Mouse (Mus musculus) intestine, embryonic 14.5 days (tissue): ENCODE results near the gene 4930524J08Rik. TPM values are rescaled to one million over a fixed set of nuclear protein-coding genes. Genes with fewer than 3 reads are reported as not detected.

Source experiments
- ATAC-seq: fragments of 200-750 bp; cut with Nextera tagmentation; replicated peaks from 2 replicates; pipeline ENCODE4 v1.8.0; 2017; ENCODE audit warnings: low read depth, moderate number of reproducible peaks, moderate TSS enrichment, moderate library complexity; ENCODE audit not compliant: low FRiP score, low TSS enrichment
- DNase-seq: peaks from one replicate; pipeline ENCODE4 v3.0.0-alpha.2; 2018; ENCODE audit warnings: low spot score
- H3K27ac ChIP-seq: fragments of 300-500 bp; sonication (generic); 2 replicates; pipeline ENCODE4 v1.5.1; 2014; ENCODE audit warnings: low read depth, mild to moderate bottlenecking, control low read depth
- H3K27me3 ChIP-seq: fragments of 300-500 bp; sonication (generic); replicated peaks from 2 replicates; pipeline ENCODE4 v1.6.1; 2014; ENCODE audit warnings: low read length, control low read depth; ENCODE audit not compliant: control insufficient read depth, insufficient read depth
- H3K36me3 ChIP-seq: fragments of 300-500 bp; sonication (generic); 2 replicates; pipeline ENCODE4 v1.6.1; 2014; ENCODE audit warnings: low read length, control low read depth; ENCODE audit not compliant: control insufficient read depth, insufficient read depth
- H3K4me1 ChIP-seq: fragments of 300-500 bp; sonication (generic); replicated peaks from 2 replicates; pipeline ENCODE4 v1.6.1; 2014; ENCODE audit warnings: low read length, control low read depth, mixed read lengths; ENCODE audit not compliant: control insufficient read depth, insufficient read depth
- H3K4me2 ChIP-seq: fragments of 300-500 bp; sonication (generic); 2 replicates; pipeline ENCODE4 v1.6.1; 2014; ENCODE audit warnings: low read length
- H3K4me3 ChIP-seq: fragments of 300-500 bp; sonication (generic); 2 replicates; pipeline ENCODE4 v1.5.1; 2014; ENCODE audit warnings: low read depth, low read length, control low read depth, mixed read lengths
- H3K9ac ChIP-seq: fragments of 300-500 bp; sonication (generic); 2 replicates; pipeline ENCODE4 v1.6.1; 2014; ENCODE audit warnings: mild to moderate bottlenecking, low read length
- H3K9me3 ChIP-seq: fragments of 300-500 bp; sonication (generic); 2 replicates; pipeline ENCODE4 v1.6.1; 2016; ENCODE audit warnings: low read length, control low read depth; ENCODE audit not compliant: control insufficient read depth
- WGBS: fragments of 180-500 bp; shearing (Covaris S2); extraction: QIAGEN DNeasy Blood & Tissue Kit; methylation state at CpG from one replicate; pipeline ENCODE4 v1.1.7; 2014; 5-methylcytosine and 5-hydroxymethylcytosine counted together
- polyA plus RNA-seq: library from polyadenylated mRNA; unstranded; fragments of >200 nt; fragmentation: Nextera tagmentation; extraction: Ambion mirVana; gene quantifications from 2 replicates; pipeline ENCODE4 v1.2.1, GENCODE M21; 2014

Gene 4930524J08Rik
- polyA plus RNA-seq, 1 experiment from 2014 or later: 3.2 TPM

DNA sequence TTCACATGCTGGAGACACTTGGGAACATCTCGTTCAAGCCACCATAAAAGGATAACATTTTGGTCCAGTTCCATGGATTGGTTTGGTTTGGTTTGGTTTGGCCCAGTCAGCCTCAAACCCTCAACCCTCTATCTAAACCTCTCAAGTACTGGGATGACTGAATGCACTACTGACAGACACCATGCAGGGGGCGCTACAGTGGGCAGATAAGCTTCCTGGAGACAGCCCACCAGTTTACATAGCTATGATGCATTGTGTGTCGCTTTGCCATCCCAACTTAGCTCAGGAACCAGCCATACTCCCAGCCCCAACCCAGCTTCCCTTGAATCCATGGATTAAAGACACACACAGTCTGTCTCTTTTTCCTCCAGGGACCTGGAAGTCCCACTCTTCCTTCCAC is 29.6 kb downstream of the 4930524J08Rik start:
- no peaks in the 10 kb centered on the region for H3K4me1 ChIP-seq
- no peaks in the 10 kb centered on the region for H3K36me3 ChIP-seq
- ATAC-seq: no peak
- H3K27me3 ChIP-seq: no peaks in the 10 kb centered on the region
- WGBS: 61% methylated on average over 3 of the region's 3 CpGs
- no peak overlapping the region for H3K9ac ChIP-seq
- no peak for DNase-seq
- H3K27ac ChIP-seq: no peak overlapping the region
- H3K4me2 ChIP-seq: no peak overlapping the region
- H3K9me3 ChIP-seq: no peaks in the 10 kb centered on the region
- H3K4me3 ChIP-seq: no peak overlapping the region

GRCm38 (mm10) chr5:100012599-100012998 is 33.7 kb downstream of the 4930524J08Rik start:
- Histone ChIP-seq H3K9me3 (no peaks in the 10 kb centered on the region), H3K4me1 (no peaks in the 10 kb centered on the region), H3K4me3 (no peak overlapping the region), H3K36me3 (no peaks in the 10 kb centered on the region), H3K4me2 (no peak overlapping the region), H3K9ac (no peak overlapping the region), H3K27me3 (no peaks in the 10 kb centered on the region), H3K27ac (no peak overlapping the region)
- DNase-seq: no peak
- ATAC-seq: no peak
- WGBS: 88% methylated on average over 9 of the region's 9 CpGs

- DNase-seq: no peak
- H3K27me3 ChIP-seq: no peaks in the 10 kb centered on the region
- H3K9ac ChIP-seq: no peak overlapping the region
- H3K27ac ChIP-seq: no peak overlapping the region
- no peaks in the 10 kb centered on the region for H3K36me3 ChIP-seq
- H3K9me3 ChIP-seq: no peaks in the 10 kb centered on the region
- H3K4me1 ChIP-seq: no peaks in the 10 kb centered on the region
- H3K4me3 ChIP-seq: no peak overlapping the region
- ATAC-seq: no peak
- no peak overlapping the region for H3K4me2 ChIP-seq
Observed at GRCm38 (mm10) chr5:100020089-100020488, 41.2 kb downstream of the 4930524J08Rik start.

DNA sequence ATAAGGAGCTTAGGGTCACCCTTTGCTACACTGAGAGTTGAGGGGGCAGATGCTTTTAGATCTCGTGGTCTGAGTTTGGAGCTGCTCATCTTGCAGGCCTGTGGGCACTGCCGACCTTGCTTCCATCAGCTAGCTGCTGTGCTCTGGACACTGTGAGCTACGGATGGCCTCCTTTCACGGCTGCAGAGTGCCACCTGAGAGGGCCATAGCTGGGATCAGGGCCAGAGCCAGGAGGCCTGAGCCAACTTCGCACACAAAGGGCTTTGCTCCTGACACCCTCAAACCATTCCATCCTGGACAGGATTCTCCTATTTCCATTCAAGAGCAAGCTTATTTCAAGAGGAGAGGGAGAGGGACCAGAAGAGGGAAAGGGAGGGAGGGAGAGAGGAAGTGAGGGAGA is 45.5 kb downstream of the 4930524J08Rik start:
- no peak overlapping the region for H3K27ac ChIP-seq
- no peaks in the 10 kb centered on the region for H3K36me3 ChIP-seq
- 73% methylated on average over 5 of the region's 5 CpGs for WGBS
- no peaks in the 10 kb centered on the region for H3K27me3 ChIP-seq
- no peak overlapping the region for H3K9ac ChIP-seq
- DNase-seq: no peak
- no peak for ATAC-seq
- H3K9me3 ChIP-seq: no peaks in the 10 kb centered on the region
- H3K4me1 ChIP-seq: no peaks in the 10 kb centered on the region
- H3K4me2 ChIP-seq: no peak overlapping the region
- H3K4me3 ChIP-seq: no peak overlapping the region

- ATAC-seq (no peak), DNase-seq (no peak)
- Histone ChIP-seq H3K4me1 (no peaks in the 10 kb centered on the region), H3K4me2 (no peak overlapping the region), H3K9me3 (no peaks in the 10 kb centered on the region), H3K36me3 (no peaks in the 10 kb centered on the region), H3K27ac (no peak overlapping the region), H3K9ac (no peak overlapping the region), H3K27me3 (no peaks in the 10 kb centered on the region), H3K4me3 (no peak overlapping the region)
- 63% methylated on average over 1 of the region's 1 CpGs for WGBS
Observed at GRCm38 (mm10) chr5:100024868-100025267, 46.0 kb downstream of the 4930524J08Rik start.

Other genes with a start within 250 kb of the 4930524J08Rik start
- 10.3 and 13.0 TPM in 2 replicates for gene Rasgef1b, start 250.0 kb upstream of the 4930524J08Rik start, polyA plus RNA-seq
- gene Vamp9, start 72.8 kb upstream of the 4930524J08Rik start, polyA plus RNA-seq: 0.23 and 0.48 TPM in 2 replicates
- gene Hnrnpd, start 123 bp upstream of the 4930524J08Rik start, polyA plus RNA-seq: 142 and 148 TPM in 2 replicates
- 171 and 192 TPM in 2 replicates for gene Hnrnpdl, start 60.6 kb downstream of the 4930524J08Rik start, polyA plus RNA-seq
- gene Enoph1, start 60.9 kb downstream of the 4930524J08Rik start, polyA plus RNA-seq: 49.8 and 51.7 TPM in 2 replicates
- 1.1 and 1.4 TPM in 2 replicates for gene Tmem150c, start 180.7 kb downstream of the 4930524J08Rik start, polyA plus RNA-seq